Comparison of ENCODE assay signal across 14 mouse cellular contexts in the genomic region with DNA sequence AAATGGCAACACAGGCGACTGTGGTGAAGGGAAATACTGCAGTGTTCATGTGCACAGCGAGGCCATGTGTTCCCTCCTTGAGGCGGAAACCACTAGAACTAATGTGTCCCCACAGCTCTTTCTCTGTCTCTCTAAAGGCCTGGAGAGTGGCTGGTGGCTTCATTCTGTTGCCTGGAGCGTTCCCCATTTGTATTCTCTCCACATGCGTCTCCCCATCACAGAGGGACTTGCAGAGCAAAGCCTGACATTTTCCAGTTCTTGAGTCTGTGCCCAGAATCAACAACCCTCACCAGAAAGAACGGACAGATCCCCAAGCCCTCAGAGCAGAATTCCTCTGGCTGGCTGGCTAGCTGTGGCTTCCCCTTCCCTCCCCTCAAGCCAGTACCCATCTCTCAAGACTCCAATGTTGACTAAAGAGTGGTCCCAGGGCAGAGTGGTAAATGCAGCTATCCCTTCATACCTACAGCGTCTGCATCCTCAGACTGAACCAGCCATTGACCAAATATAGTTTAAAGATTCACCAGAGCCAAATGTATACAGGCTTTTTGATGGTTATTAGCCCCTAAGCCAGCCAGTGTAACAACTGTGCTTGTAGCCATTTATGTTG.
DNase-seq lines count a peak whose midpoint lies in the region; ATAC-seq lines count a peak whose summit lies in the region.
"Had no signal": no experiment of that assay in that cellular context is flagged by ENCODE, and none has a peak within 500 bp of the region (broad histone marks: within the 10 kb centered on the region; RNA-seq: fewer than 3 reads in every experiment).

No protein-coding gene starts in this region.

- no peaks in the 10 kb centered on the region for H3K36me3 ChIP-seq in embryonic facial prominence, embryonic 14.5 days (ENCODE audit: control insufficient read depth, insufficient read depth, low read length)
- no peaks in the 10 kb centered on the region for H3K36me3 ChIP-seq in embryonic facial prominence, embryonic 10.5 days (replicated peaks)
- H3K36me3 ChIP-seq: liver, embryonic 12.5 days had no signal

- intact Hi-C loops in left cerebral cortex, postnatal 25 days (cut with DNase I) = loop anchor here (5.0 kb wide), 1 partner anchor 95 kb away; the partner anchor contains the start of gene Rnf182
- intact Hi-C loops in gastrocnemius, postnatal 36 days (cut with DNase I) = no loop called here

- no peak overlapping the region for H3K4me2 ChIP-seq in embryonic facial prominence, embryonic 14.5 days (ENCODE audit: low read depth, low read length)
- H3K4me2 ChIP-seq: liver, embryonic 12.5 days had no signal

- WGBS in embryonic facial prominence, embryonic 14.5 days = 62% methylated on average over 7 of the region's 7 CpGs
- WGBS in embryonic facial prominence, embryonic 10.5 days = 86% methylated on average over 7 of the region's 7 CpGs

- H3K9ac ChIP-seq in embryonic facial prominence, embryonic 14.5 days (ENCODE audit: low read depth, low read length) = no peak overlapping the region
- H3K9ac ChIP-seq: liver, embryonic 12.5 days had no signal

- no peak overlapping the region for H3K4me3 ChIP-seq in embryonic facial prominence, embryonic 14.5 days (ENCODE audit: low read depth, low read length)
- no peak overlapping the region for H3K4me3 ChIP-seq in embryonic facial prominence, embryonic 10.5 days
- H3K4me3 ChIP-seq: liver, embryonic 12.5 days had no signal

- H3K9me3 ChIP-seq in embryonic facial prominence, embryonic 14.5 days (ENCODE audit: control insufficient read depth, low read length) = no peaks in the 10 kb centered on the region
- no peaks in the 10 kb centered on the region for H3K9me3 ChIP-seq in embryonic facial prominence, embryonic 10.5 days
- H3K9me3 ChIP-seq: liver, embryonic 12.5 days had no signal

- no peak overlapping the region for H3K27ac ChIP-seq in embryonic facial prominence, embryonic 14.5 days (replicated peaks; ENCODE audit: low read depth, low read length)
- no peak overlapping the region for H3K27ac ChIP-seq in embryonic facial prominence, embryonic 10.5 days (replicated peaks)
- H3K27ac ChIP-seq: liver, embryonic 12.5 days had no signal

- no peaks in the 10 kb centered on the region for H3K27me3 ChIP-seq in embryonic facial prominence, embryonic 14.5 days (replicated peaks; ENCODE audit: control insufficient read depth, insufficient read depth, low read length)
- no peaks in the 10 kb centered on the region for H3K27me3 ChIP-seq in embryonic facial prominence, embryonic 10.5 days (replicated peaks; ENCODE audit: low read depth, poor library complexity, severe bottlenecking)

- no peak for ATAC-seq in embryonic facial prominence, embryonic 14.5 days (ENCODE audit: low read depth)
- ATAC-seq in inflammation-experienced regulatory T-cells, adult 6 months = no peak
- ATAC-seq: intestine, embryonic 16.5 days; liver, embryonic 12.5 days had no signal

- no peaks in the 10 kb centered on the region; the same call in 1 of the 2 replicates for H3K4me1 ChIP-seq in embryonic facial prominence, embryonic 14.5 days (ENCODE audit: control insufficient read depth, insufficient read depth, low read length)
- peaks cover 5% of the 10 kb centered on the region; the same call in 1 of the 2 replicates for H3K4me1 ChIP-seq in embryonic facial prominence, embryonic 10.5 days
- H3K4me1 ChIP-seq: liver, embryonic 12.5 days had no signal

- peak; percentile 23 for DNase-seq in embryonic facial prominence, embryonic 14.5 days (ENCODE audit: low spot score)
- DNase-seq in embryonic facial prominence, embryonic 10.5 days (ENCODE audit: low spot score) = no peak
- DNase-seq in right cerebral cortex, adult 18-20 months = peak; percentile 61
- DNase-seq in right cerebral cortex, postnatal 25 days = no peak
- peak; percentile 47 to 61 for DNase-seq in left cerebral cortex, postnatal 25 days (ENCODE audit: low spot score in 2 of 2)
- no peak for DNase-seq in gastrocnemius, postnatal 36 days
- DNase-seq in thymus, postnatal 36 days = no peak
- DNase-seq: adrenal gland, postnatal 10 days; B cell, adult 2 months; kidney, postnatal 4 days; thymus, postnatal 14 days had no signal

Comparison
In these comparisons a context has a peak if more than half of its experiments do, and no peak if none do; other contexts are left out.
1. DNase-seq: peak in embryonic facial prominence, embryonic 14.5 days (single experiment), right cerebral cortex, adult 18-20 months (single experiment) and left cerebral cortex, postnatal 25 days (2 of 2); none in embryonic facial prominence, embryonic 10.5 days (single experiment), right cerebral cortex, postnatal 25 days (single experiment), gastrocnemius, postnatal 36 days (0 of 2) and thymus, postnatal 36 days (0 of 2).